Mouse (Mus musculus): ENCODE measurements around the gene P2rx1. TPM values are rescaled to one million over a fixed set of nuclear protein-coding genes. Genes with fewer than 3 reads are reported as not detected.

P2rx1 gene
- polyA plus RNA-seq, 1 experiment, result 5.8 TPM

GRCm38 (mm10) chr11:73026961-73027360 lies 28.1 kb downstream of the P2rx1 start:
- TF ChIP-seq GATA1 (IDR thresholded peaks at IDR 0.05; ENCODE audit: low read length), result no peak

- TF ChIP-seq GATA1 (IDR thresholded peaks at IDR 0.05; ENCODE audit: low read length), result no peak
Measured at GRCm38 (mm10) chr11:73030821-73031498, 32.1 kb downstream of the P2rx1 start.

- TF ChIP-seq GATA1 (IDR thresholded peaks at IDR 0.05; ENCODE audit: low read length), result no peak
Measured at GRCm38 (mm10) chr11:73031536-73031935, 32.6 kb downstream of the P2rx1 start.

GRCm38 (mm10) chr11:73036077-73036476 lies 37.2 kb downstream of the P2rx1 start:
- TF ChIP-seq GATA1 (IDR thresholded peaks at IDR 0.05; ENCODE audit: low read length), result no peak

- TF ChIP-seq GATA1 (IDR thresholded peaks at IDR 0.05; ENCODE audit: low read length), result no peak
Measured at GRCm38 (mm10) chr11:73036889-73037288, 38.0 kb downstream of the P2rx1 start.

- no peak for TF ChIP-seq GATA1 (IDR thresholded peaks at IDR 0.05; ENCODE audit: low read length)
Measured at GRCm38 (mm10) chr11:73037691-73038090, 38.8 kb downstream of the P2rx1 start.

GRCm38 (mm10) chr11:73039102-73039799 lies 40.3 kb downstream of the P2rx1 start:
- TF ChIP-seq GATA1 (IDR thresholded peaks at IDR 0.05; ENCODE audit: low read length), result no peak

GRCm38 (mm10) chr11:73044229-73044755 lies 45.4 kb downstream of the P2rx1 start:
- no peak for TF ChIP-seq GATA1 (IDR thresholded peaks at IDR 0.05; ENCODE audit: low read length)

GRCm38 (mm10) chr11:73044789-73045188 lies 45.9 kb downstream of the P2rx1 start:
- TF ChIP-seq GATA1 (IDR thresholded peaks at IDR 0.05; ENCODE audit: low read length), result no peak

GRCm38 (mm10) chr11:73047542-73047996 lies 48.7 kb downstream of the P2rx1 start, which contains the start of gene Ncbp3:
Gene Ncbp3, plus strand, starts transcription at chr11:73047783.
- TF ChIP-seq GATA1 (IDR thresholded peaks at IDR 0.05; ENCODE audit: low read length), result no peak

GRCm38 (mm10) chr11:73048030-73048876 lies 49.4 kb downstream of the P2rx1 start:
- TF ChIP-seq GATA1 (IDR thresholded peaks at IDR 0.05; ENCODE audit: low read length), result no peak

GRCm38 (mm10) chr11:73049335-73049734 lies 50.4 kb downstream of the P2rx1 start:
- TF ChIP-seq GATA1 (IDR thresholded peaks at IDR 0.05; ENCODE audit: low read length), result no peak

GRCm38 (mm10) chr11:73052795-73053194 lies 53.9 kb downstream of the P2rx1 start:
- TF ChIP-seq GATA1 (IDR thresholded peaks at IDR 0.05; ENCODE audit: low read length), result peak; percentile 36

- no peak for TF ChIP-seq GATA1 (IDR thresholded peaks at IDR 0.05; ENCODE audit: low read length)
Measured at GRCm38 (mm10) chr11:73057701-73058100, 58.8 kb downstream of the P2rx1 start.

GRCm38 (mm10) chr11:73059630-73060029 lies 60.7 kb downstream of the P2rx1 start:
- no peak for TF ChIP-seq GATA1 (IDR thresholded peaks at IDR 0.05; ENCODE audit: low read length)

- no peak for TF ChIP-seq GATA1 (IDR thresholded peaks at IDR 0.05; ENCODE audit: low read length)
Measured at GRCm38 (mm10) chr11:73061413-73061812, 62.5 kb downstream of the P2rx1 start.

Other genes with a start within 250 kb of the P2rx1 start
- 0.63 and 0.90 TPM in 2 replicates for gene Cyb5d2, start 203.0 kb upstream of the P2rx1 start, polyA plus RNA-seq (2012)
- gene Zzef1, start 202.9 kb upstream of the P2rx1 start, polyA plus RNA-seq (2012), result 7.6 and 8.7 TPM in 2 replicates
- gene Atp2a3, start 37.9 kb upstream of the P2rx1 start, polyA plus RNA-seq (2012), result 13.9 and 15.7 TPM in 2 replicates
- 3.8 TPM in 2 replicates for gene Camkk1, start 19.9 kb downstream of the P2rx1 start, polyA plus RNA-seq (2012)
- gene Ncbp3, start 48.7 kb downstream of the P2rx1 start, polyA plus RNA-seq (2012), result 9.1 and 12.0 TPM in 2 replicates
- gene Itgae, start 91.5 kb downstream of the P2rx1 start, polyA plus RNA-seq (2012), result 0.03 TPM in 2 replicates
- 26.0 and 32.8 TPM in 2 replicates for gene Haspin, start 139.2 kb downstream of the P2rx1 start, polyA plus RNA-seq (2012)
- not detected in 2 replicates for gene P2rx5, start 161.3 kb downstream of the P2rx1 start, polyA plus RNA-seq (2012)
- gene Emc6, start 177.9 kb downstream of the P2rx1 start, polyA plus RNA-seq (2012), result 271 and 304 TPM in 2 replicates
- 2.9 and 7.4 TPM in 2 replicates for gene Tax1bp3, start 178.0 kb downstream of the P2rx1 start, polyA plus RNA-seq (2012)
- gene Ctns, start 199.9 kb downstream of the P2rx1 start, polyA plus RNA-seq (2012), result 1.8 and 3.1 TPM in 2 replicates
- gene Shpk, start 200.4 kb downstream of the P2rx1 start, polyA plus RNA-seq (2012), result 1.3 TPM in 2 replicates
- gene Trpv1, start 235.2 kb downstream of the P2rx1 start, polyA plus RNA-seq (2012), result not detected in 2 replicates

Measured in G1E-ER4 (cell line).